16 mouse cellular contexts compared by ENCODE assay signal in the genomic region with DNA sequence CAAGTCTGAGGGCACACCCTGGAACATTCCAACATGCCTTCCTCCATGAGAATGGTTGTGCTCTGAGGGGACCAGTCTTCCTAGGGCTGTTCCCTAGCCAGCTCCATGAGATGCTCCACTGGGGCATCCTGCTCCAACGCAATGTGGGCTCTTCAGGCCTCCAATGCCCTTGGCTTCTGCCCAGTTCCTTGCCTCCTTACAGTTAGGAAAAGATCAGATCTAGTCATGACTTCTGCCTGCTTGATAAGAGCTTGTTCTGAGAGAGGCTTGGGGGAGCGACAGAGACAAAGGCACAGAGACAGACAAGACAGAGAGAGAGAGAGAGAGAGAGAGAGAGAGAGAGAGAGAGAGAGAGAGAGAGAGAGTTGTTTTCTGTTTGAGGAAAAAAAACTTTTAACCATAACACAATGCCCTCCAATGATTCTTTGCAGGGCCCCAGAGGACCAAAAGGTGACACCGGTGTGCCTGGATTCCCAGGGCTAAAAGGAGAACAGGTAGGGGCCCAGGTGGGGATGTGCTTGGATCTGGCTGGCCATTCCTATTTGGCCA.
"Had no signal": no experiment of that assay in that cellular context is flagged by ENCODE, and none has a peak within 500 bp of the region (broad histone marks: within the 10 kb centered on the region; RNA-seq: fewer than 3 reads in every experiment).

No protein-coding gene starts in this region.

- H3K9ac ChIP-seq: liver, embryonic 15.5 days; liver, postnatal 0 days; lung, embryonic 15.5 days; midbrain, embryonic 13.5 days; midbrain, embryonic 15.5 days; neural tube, embryonic 12.5 days; stomach, embryonic 15.5 days had no signal

- H3K4me3 ChIP-seq: liver, embryonic 15.5 days; lung, embryonic 15.5 days; midbrain, embryonic 13.5 days; midbrain, embryonic 15.5 days; neural tube, embryonic 12.5 days; stomach, embryonic 15.5 days had no signal

- H3K9me3 ChIP-seq: liver, embryonic 15.5 days; lung, embryonic 15.5 days; midbrain, embryonic 13.5 days; midbrain, embryonic 15.5 days; neural tube, embryonic 12.5 days; stomach, embryonic 15.5 days had no signal

- H3K4me1 ChIP-seq: midbrain, embryonic 15.5 days; neural tube, embryonic 12.5 days had no signal

- DNase-seq: liver, postnatal 0 days; lung, adult 2 months; lung, postnatal 14 days; lung, postnatal 36 days; right cerebral cortex, postnatal 14 days; thymus, adult 2 months had no signal

- H3K4me2 ChIP-seq: liver, embryonic 15.5 days; lung, embryonic 15.5 days; midbrain, embryonic 11.5 days; midbrain, embryonic 13.5 days; midbrain, embryonic 15.5 days; neural tube, embryonic 12.5 days; stomach, embryonic 15.5 days had no signal

- H3K27ac ChIP-seq: liver, embryonic 15.5 days; lung, embryonic 15.5 days; macrophage; midbrain, embryonic 13.5 days; midbrain, embryonic 15.5 days; neural tube, embryonic 12.5 days; stomach, embryonic 15.5 days; stomach, postnatal 0 days had no signal

- H3K27me3 ChIP-seq: liver, embryonic 15.5 days; lung, embryonic 15.5 days; midbrain, embryonic 13.5 days; midbrain, embryonic 15.5 days; neural tube, embryonic 12.5 days had no signal

- ATAC-seq: liver, postnatal 0 days; lung, postnatal 0 days; midbrain, embryonic 13.5 days; midbrain, embryonic 15.5 days had no signal

- H3K36me3 ChIP-seq: liver, embryonic 15.5 days; lung, embryonic 15.5 days; midbrain, embryonic 13.5 days; midbrain, embryonic 15.5 days; neural tube, embryonic 12.5 days; stomach, embryonic 15.5 days had no signal
